Mouse (Mus musculus) kidney, embryonic 14.5 days (tissue): ENCODE measurements around the gene Lhfpl5. TPM values are rescaled to one million over a fixed set of nuclear protein-coding genes. Genes with fewer than 3 reads are reported as not detected.

Source experiments
- ATAC-seq: fragments of 200-750 bp; cut with Nextera tagmentation; 2 replicates; pipeline ENCODE4 v1.8.0; 2017; ENCODE audit warnings: moderate number of reproducible peaks, mild to moderate bottlenecking, moderate TSS enrichment, moderate library complexity; ENCODE audit not compliant: low FRiP score, low TSS enrichment
- H3K27ac ChIP-seq: fragments of 300-500 bp; sonication (generic); 2 replicates; pipeline ENCODE4 v1.5.1; 2014; ENCODE audit warnings: low read depth, mild to moderate bottlenecking, low read length, moderate library complexity, mixed read lengths
- H3K27me3 ChIP-seq: fragments of 300-500 bp; sonication (generic); 2 replicates; pipeline ENCODE4 v1.6.1; 2014; ENCODE audit warnings: mild to moderate bottlenecking, low read length; ENCODE audit not compliant: control insufficient read depth, insufficient read depth
- H3K36me3 ChIP-seq: fragments of 300-500 bp; sonication (generic); 2 replicates; pipeline ENCODE4 v1.6.1; 2014; ENCODE audit warnings: low read length, mixed read lengths; ENCODE audit not compliant: control insufficient read depth, insufficient read depth
- H3K4me1 ChIP-seq: fragments of 300-500 bp; sonication (generic); 2 replicates; pipeline ENCODE4 v1.6.1; 2014; ENCODE audit warnings: low read length, mixed read lengths; ENCODE audit not compliant: control insufficient read depth, insufficient read depth
- H3K4me2 ChIP-seq: fragments of 300-500 bp; sonication (generic); replicated peaks from 2 replicates; pipeline ENCODE4 v1.6.1; 2014; ENCODE audit warnings: low read depth, mild to moderate bottlenecking, low read length
- H3K4me3 ChIP-seq: fragments of 300-500 bp; sonication (generic); 2 replicates; pipeline ENCODE4 v1.5.1; 2014; ENCODE audit warnings: mild to moderate bottlenecking, low read length
- H3K9ac ChIP-seq: fragments of 300-500 bp; sonication (generic); 2 replicates; pipeline ENCODE4 v1.6.1; 2014; ENCODE audit warnings: low read depth, mild to moderate bottlenecking, low read length, moderate library complexity
- H3K9me3 ChIP-seq: fragments of 300-500 bp; sonication (generic); 2 replicates; pipeline ENCODE4 v1.6.1; 2016; ENCODE audit warnings: low read length; ENCODE audit not compliant: control insufficient read depth
- WGBS: fragments of 180-500 bp; shearing (Covaris S2); extraction: QIAGEN DNeasy Blood & Tissue Kit; methylation state at CpG from one replicate; pipeline ENCODE4 v1.1.7; 2014; 5-methylcytosine and 5-hydroxymethylcytosine counted together
- polyA plus RNA-seq: library from polyadenylated mRNA; unstranded; fragments of >200 nt; fragmentation: Nextera tagmentation; extraction: Ambion mirVana; gene quantifications from 2 replicates; pipeline ENCODE4 v1.2.1, GENCODE M21; 2014

Lhfpl5 gene
- polyA plus RNA-seq, result 0.45 and 0.51 TPM in 2 replicates

DNA sequence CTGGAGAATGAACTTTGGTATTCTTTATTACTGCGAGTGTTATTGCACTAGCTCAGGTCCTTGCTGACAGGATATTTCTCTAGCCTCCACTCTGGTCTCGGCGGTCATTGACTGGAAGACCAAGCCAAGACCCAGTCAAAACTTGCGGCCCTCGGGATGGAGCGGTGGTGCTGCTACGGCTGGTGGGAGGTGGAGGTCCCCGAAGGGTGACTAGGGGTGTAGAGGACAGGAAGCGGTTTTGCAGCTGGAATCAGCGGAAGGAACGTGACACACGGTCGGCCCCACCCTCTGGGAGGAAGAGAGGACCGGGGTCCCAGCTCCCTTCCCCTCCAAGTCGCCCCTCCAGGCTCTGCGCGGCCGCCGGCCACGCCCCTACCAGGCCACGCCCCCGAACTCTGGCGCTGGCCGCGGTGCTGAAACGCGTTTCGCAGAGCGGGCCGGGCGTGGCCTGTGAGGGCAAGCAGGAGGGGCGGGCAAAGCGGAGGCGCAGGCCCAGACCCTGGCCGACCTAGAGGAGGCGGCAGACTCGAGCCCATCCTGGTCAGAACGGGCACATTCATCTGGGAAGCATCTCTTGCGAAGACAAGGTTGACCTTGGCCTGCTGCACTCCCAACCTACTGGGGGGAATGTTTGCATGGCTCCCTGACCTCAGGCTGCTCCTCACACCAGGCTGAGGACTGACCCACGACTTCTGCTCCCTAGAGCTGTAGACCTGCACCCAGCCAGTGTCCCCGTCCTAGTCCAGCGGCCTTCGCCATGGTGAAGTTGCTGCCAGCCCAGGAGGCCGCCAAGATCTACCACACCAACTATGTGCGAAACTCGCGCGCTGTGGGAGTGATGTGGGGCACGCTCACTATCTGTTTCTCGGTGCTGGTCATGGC lies at the start of gene Lhfpl5:
Gene Lhfpl5, plus strand, starts transcription at position 398 of the 882 bp plus-strand sequence.
- peak within 1 kb of the TSS; percentile 24; the same call in 1 of the 2 replicates for H3K4me3 ChIP-seq
- H3K9me3 ChIP-seq, result no peaks in the 10 kb centered on the region
- no peaks in the 10 kb centered on the region for H3K36me3 ChIP-seq
- no peaks in the 10 kb centered on the region; the same call in 1 of the 2 replicates for H3K27me3 ChIP-seq
- peaks cover 3% of the 10 kb centered on the region; the same call in 1 of the 2 replicates for H3K4me1 ChIP-seq
- 16% methylated on average over 48 of the region's 50 CpGs for WGBS
- no peak within 1 kb of the TSS for H3K9ac ChIP-seq
- peak within 1 kb of the TSS; percentile 38 for H3K4me2 ChIP-seq
- peak; percentile 87 for ATAC-seq
- no peak within 1 kb of the TSS for H3K27ac ChIP-seq

DNA sequence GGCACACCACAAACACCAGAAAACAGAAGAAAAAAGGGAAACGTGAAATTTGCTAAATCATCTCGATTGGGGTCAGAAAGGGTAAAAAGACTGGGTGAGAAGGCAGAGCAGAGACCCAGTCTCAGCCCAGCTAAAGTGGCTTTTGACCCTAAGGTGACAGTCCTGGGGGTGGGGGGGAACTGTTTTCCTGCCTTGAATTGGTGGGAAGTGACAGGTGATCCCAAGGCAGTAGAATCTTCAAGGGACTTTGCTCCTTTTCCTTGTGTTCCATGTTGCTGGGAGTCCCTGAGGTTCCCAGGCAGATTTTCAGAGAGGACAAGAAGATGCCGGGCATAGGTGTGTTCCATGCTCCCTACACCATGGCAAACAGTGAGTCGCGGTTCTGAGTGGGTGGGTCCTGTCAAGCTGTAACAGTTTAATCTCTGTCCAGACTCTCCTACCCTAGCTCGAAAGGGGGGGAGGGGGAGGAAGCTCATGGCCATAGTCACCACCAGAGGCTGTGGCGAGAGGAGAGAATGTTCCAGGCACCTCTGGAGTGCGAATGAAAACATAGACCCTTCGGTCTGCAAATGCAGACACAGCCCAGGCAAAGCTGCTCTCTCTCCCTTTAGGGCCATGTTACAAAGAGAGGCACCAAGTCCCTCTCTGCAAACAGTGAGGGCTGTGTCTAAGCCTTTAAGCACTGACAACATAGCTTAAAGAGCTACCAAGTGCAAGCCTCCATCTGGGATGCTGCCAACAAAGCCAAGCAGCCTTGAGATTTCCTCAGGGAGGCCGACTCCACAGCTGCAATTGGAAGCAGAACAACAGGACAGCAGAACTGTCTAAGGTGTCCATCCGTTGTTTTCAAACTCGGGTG lies 48.0 kb upstream of the Lhfpl5 start:
- no peak for ATAC-seq
- H3K36me3 ChIP-seq, result no peaks in the 10 kb centered on the region
- no peak overlapping the region for H3K27ac ChIP-seq
- peak overlapping the region; percentile 4; the same call in 1 of the 2 replicates for H3K4me3 ChIP-seq
- no peaks in the 10 kb centered on the region for H3K27me3 ChIP-seq
- peaks cover 9% of the 10 kb centered on the region; the same call in 1 of the 2 replicates for H3K4me1 ChIP-seq
- no peak overlapping the region; the same call in 1 of the 2 replicates for H3K4me2 ChIP-seq
- H3K9me3 ChIP-seq, result no peaks in the 10 kb centered on the region
- WGBS, result 42% methylated on average over 12 of the region's 12 CpGs
- H3K9ac ChIP-seq, result no peak overlapping the region

DNA sequence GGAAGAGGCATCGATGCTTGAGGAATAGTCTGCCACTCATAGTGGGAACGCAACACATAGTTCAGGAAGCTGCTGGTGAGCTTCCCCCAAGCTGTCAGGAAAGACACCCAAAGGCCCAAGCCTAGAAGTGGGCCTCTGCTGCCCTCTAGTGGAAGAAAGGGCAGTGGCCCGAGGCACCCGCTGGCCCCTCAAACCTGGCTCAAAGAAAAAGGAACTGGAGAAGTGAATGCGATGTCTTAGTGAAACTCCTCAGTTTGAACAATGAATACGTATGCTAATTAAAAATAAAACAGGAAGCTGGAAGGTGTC lies 47.4 kb upstream of the Lhfpl5 start:
- no peak for ATAC-seq
- under 1% methylated on average over 6 of the region's 6 CpGs for WGBS
- no peak overlapping the region for H3K9ac ChIP-seq
- no peak overlapping the region; the same call in 1 of the 2 replicates for H3K4me2 ChIP-seq
- H3K36me3 ChIP-seq, result no peaks in the 10 kb centered on the region
- no peaks in the 10 kb centered on the region for H3K9me3 ChIP-seq
- no peak overlapping the region for H3K4me3 ChIP-seq
- H3K4me1 ChIP-seq, result peaks cover 8% of the 10 kb centered on the region; the same call in 1 of the 2 replicates
- H3K27ac ChIP-seq, result no peak overlapping the region
- no peaks in the 10 kb centered on the region for H3K27me3 ChIP-seq

DNA sequence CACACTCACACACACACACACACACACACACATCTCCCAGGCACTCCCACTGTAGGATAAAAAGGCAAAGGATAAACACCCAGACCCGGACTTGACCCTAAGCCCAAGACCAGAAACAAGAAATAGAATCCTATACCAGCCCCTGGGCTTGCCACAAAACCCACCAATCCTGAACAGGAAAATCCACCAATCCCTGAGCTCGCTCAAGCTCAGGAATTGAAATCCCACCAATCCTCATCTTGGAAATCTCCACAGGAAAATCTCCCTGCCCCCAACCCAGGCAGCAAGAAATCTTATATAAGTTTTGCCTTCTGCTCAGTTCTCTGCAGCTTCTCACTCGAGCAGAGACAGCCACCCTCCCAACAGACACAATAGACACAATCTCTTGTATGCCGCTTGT lies 46.3 kb upstream of the Lhfpl5 start:
- no peak overlapping the region for H3K4me2 ChIP-seq
- no peak overlapping the region for H3K4me3 ChIP-seq
- peaks cover 5% of the 10 kb centered on the region; the same call in 1 of the 2 replicates for H3K4me1 ChIP-seq
- no peaks in the 10 kb centered on the region for H3K36me3 ChIP-seq
- WGBS, result 65% methylated on average over 4 of the region's 4 CpGs
- H3K27me3 ChIP-seq, result no peaks in the 10 kb centered on the region
- H3K9me3 ChIP-seq, result no peaks in the 10 kb centered on the region
- no peak overlapping the region for H3K27ac ChIP-seq
- ATAC-seq, result no peak
- H3K9ac ChIP-seq, result no peak overlapping the region

DNA sequence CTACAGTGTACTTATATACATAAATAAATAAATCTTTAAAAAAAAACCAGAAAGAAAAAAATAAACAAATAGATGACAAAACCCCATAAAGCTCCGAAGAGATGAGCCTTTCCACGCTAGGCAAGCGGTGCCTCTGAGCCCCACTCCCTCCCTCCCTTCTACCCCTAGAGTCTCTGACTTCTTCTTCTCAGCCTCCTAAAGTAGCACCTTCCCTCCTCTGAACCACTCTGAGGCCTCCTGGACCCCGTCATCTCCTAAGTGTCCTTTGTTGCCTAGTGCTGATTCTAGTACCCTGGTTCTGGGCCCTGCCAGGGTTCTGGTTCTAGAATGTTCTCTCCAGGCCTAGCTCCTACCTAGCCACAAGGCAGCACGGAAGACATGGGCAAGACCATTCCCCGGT lies 44.9 kb upstream of the Lhfpl5 start, which contains the start of gene Armc12:
Gene Armc12, plus strand, starts transcription at position 301 of the 400 bp plus-strand sequence.
- H3K9me3 ChIP-seq, result no peaks in the 10 kb centered on the region
- H3K27me3 ChIP-seq, result no peaks in the 10 kb centered on the region
- no peak for ATAC-seq
- no peak within 1 kb of the TSS for H3K9ac ChIP-seq
- no peak within 1 kb of the TSS for H3K27ac ChIP-seq
- no peak within 1 kb of the TSS for H3K4me3 ChIP-seq
- peaks cover 5% of the 10 kb centered on the region; the same call in 1 of the 2 replicates for H3K4me1 ChIP-seq
- 86% methylated on average over 6 of the region's 6 CpGs for WGBS
- no peaks in the 10 kb centered on the region for H3K36me3 ChIP-seq
- no peak within 1 kb of the TSS for H3K4me2 ChIP-seq

DNA sequence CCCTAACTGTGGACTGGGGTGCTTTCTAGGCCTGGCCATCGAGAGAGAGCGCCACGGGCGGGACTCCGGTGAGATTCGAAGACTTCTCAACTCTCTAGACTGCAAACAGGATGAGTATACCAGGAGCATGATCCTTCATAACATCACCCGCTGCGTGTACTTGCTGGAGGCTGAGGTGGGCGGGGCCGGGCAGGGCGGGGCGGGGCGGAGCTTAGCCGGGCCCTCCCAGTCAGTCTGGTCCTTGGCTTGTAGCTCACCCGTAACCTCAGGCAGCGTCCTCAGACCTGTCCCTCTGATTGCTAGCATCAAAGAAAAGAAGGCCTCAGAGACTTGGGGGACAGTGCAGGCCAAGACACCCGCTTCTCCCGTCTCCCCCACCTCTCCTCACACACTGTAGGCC lies 43.5 kb upstream of the Lhfpl5 start:
- Histone ChIP-seq H3K36me3 (no peaks in the 10 kb centered on the region), H3K9me3 (no peaks in the 10 kb centered on the region), H3K27ac (no peak overlapping the region), H3K4me1 (peaks cover 5% of the 10 kb centered on the region; the same call in 1 of the 2 replicates), H3K27me3 (no peaks in the 10 kb centered on the region), H3K4me3 (no peak overlapping the region), H3K4me2 (peak overlapping the region; percentile 13), H3K9ac (no peak overlapping the region)
- 12% methylated on average over 18 of the region's 18 CpGs for WGBS
- ATAC-seq, result 0 out of 2 replicates have a peak, but pooled peaks have one; percentile 18

DNA sequence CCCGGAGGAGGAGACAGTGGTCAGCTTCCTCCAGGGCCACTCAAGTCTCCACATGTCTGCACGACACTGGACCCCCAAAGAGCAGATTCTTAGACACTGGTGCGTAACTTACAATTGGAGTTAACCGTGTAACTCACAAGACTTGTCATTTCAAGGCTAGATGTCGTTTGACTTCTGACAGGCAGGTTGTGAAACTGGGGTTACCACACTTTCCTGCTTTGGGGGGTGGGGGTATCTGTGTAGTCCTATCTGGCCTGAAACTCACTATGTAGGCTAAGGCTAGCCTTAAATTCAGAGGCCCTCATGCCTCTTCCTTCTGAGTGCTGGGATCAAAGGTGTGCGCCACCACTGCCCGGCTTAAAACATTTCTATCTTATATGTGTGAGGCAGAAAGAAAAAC lies 42.9 kb upstream of the Lhfpl5 start:
- Histone ChIP-seq H3K9ac (no peak overlapping the region), H3K4me2 (no peak overlapping the region), H3K9me3 (no peaks in the 10 kb centered on the region), H3K27ac (no peak overlapping the region), H3K36me3 (no peaks in the 10 kb centered on the region), H3K4me1 (peaks cover 3% of the 10 kb centered on the region; the same call in 1 of the 2 replicates), H3K27me3 (no peaks in the 10 kb centered on the region), H3K4me3 (no peak overlapping the region)
- 77% methylated on average over 7 of the region's 7 CpGs for WGBS
- ATAC-seq, result no peak

DNA sequence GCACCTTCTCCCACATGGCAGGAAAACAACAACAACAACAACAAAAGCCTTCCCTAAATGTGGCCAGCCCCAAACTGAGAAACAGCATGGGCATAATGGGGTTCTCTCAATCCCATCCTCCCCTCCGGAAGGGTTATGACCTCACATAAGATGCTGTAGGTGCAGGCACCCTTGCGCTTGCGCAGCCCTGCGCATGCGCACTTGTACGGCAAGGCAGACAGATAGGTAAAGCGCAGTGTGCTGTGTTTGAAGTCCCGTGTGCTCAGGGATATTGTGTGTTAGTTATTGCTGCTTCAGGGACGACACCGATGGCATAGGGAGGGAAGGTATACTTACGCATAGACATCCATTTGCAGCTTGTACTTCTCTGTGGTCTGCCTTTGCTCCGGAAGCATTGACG lies 42.1 kb upstream of the Lhfpl5 start:
- Histone ChIP-seq H3K9me3 (no peaks in the 10 kb centered on the region), H3K4me3 (no peak overlapping the region), H3K4me1 (no peaks in the 10 kb centered on the region), H3K27me3 (no peaks in the 10 kb centered on the region), H3K36me3 (no peaks in the 10 kb centered on the region), H3K4me2 (no peak overlapping the region), H3K27ac (no peak overlapping the region), H3K9ac (no peak overlapping the region)
- ATAC-seq, result no peak
- WGBS, result 89% methylated on average over 13 of the region's 13 CpGs
